Mouse (Mus musculus) adrenal gland, adult 2 months (tissue): ENCODE data around the gene Sox30. TPM values are rescaled to one million over a fixed set of nuclear protein-coding genes. Genes with fewer than 3 reads are reported as not detected.

Experiments used
- DNase-seq: peaks from one replicate; pipeline ENCODE4 v3.0.0; 2021
- long read RNA-seq: library from polyadenylated mRNA; stranded (forward); transcript quantifications from one replicate; pipeline ENCODE4 v2.0.0, GENCODE M21; 2021
- polyA plus RNA-seq: library from polyadenylated mRNA; depleted of rRNA; stranded (reverse); fragments of >200 nt; gene quantifications from 2 replicates; pipeline ENCODE4 v1.2.3, GENCODE M21; 2012; rRNA removed
- total RNA-seq, 2 experiments: library from RNA; stranded (reverse); gene quantifications; 2 replicates each; pipeline ENCODE4 v1.2.3; 2021

Sox30 gene
- under 1 TPM; 0.14 to 0.28 TPM for total RNA-seq
- 0.21 and 0.25 TPM in 2 replicates for polyA plus RNA-seq
- long read RNA-seq, partial matches to known transcripts = 2 of 2 reads
- long read RNA-seq, other reads (novel, unspliced or antisense) = 0 of 2 reads

- peak; percentile 74 for DNase-seq
Measured at GRCm38 (mm10) chr11:45979946-45980892, at the start of gene Sox30. TSS of gene Sox30 (plus strand) at chr11:45980310.

DNA sequence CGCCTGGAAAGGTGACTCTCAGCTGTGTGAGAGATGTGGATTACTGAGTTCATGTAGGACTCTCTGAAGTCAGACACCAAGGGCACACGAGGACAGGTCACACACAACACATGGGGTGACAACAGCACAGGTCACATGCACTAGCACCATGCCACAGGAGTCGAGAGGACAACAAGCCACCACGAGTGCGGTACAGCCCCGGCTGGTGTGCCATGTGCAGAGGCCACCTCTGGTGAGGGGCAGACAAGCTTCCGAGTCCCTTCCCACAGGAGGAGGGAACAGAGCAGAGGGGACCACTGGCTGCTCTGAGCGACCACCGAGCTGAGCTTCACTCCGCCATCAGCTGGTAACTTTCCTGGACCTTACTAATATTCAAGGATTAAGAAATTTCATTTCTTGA lies 47.3 kb upstream of the Sox30 start:
- no peak for DNase-seq

DNA sequence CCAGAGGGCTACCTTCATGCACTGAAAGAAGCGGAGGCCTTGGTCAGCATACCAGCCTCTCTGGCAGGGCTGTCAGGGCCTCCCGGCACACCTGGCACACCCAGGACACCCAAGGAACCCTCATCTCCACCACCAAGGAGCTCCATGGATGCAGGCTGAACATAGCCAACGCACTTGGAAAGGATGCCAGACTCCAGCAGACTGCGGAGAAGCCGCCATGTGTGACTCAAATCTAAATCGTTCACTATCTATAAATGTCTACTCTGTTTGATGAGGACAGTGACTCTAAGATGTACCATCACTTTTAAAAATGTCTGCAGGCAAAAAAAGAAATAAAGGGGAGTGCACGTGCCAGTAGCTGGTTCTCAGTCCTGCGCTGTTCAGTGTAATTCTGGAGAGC lies 42.6 kb upstream of the Sox30 start:
- DNase-seq = no peak

DNA sequence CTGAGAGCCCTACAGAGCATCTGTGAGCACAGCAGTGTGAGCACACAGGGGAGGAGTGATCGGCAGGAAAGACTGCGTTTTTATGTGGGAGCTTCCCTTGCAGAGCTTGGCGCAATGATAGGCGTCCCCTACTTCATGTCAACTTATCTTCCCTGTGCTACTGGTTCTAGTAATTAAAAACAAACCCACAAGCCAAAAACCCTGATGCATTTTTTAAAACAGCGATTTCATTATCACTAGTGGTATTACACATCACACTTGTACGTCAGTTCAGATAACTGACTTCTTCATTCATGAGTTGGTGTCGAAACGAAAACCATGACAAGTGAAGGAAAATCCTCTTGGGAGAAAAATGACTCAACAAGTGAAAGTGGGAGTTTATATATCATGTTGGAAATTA lies 41.2 kb upstream of the Sox30 start:
- DNase-seq = no peak

- DNase-seq = peak; percentile 74
Measured at GRCm38 (mm10) chr11:45942281-45942680, 37.8 kb upstream of the Sox30 start.

DNA sequence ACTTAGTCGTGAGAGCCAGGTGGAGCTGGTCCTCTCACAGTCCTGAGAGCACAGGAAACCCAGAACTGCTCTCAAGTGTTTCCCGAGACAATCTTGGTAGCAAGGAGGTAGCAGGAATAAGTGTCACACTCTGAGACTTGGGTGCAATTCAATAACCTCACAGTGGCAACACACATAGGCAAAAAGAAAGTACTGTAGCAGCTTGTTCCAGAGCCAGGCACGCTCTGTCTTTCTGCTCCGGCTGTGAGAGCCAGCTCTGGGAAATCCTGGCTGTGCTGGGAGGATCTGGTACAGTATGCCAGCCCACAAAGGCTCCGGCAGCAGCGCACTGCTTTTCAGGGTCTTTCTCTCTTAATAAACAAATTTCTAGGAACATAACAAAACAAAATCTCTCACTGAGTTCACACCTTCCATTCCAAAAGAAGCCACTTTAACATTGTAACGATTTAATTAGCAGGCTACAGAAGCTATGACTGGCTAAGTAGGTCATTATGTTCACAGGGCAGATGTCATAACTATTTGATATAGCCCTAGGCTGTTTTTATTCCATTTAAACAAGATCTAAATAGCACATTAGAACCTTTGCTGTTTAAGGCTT lies 36.9 kb upstream of the Sox30 start:
- peak; percentile 59 for DNase-seq

- DNase-seq = peak; percentile 60
Measured at GRCm38 (mm10) chr11:45943891-45944642, 36.0 kb upstream of the Sox30 start.

DNA sequence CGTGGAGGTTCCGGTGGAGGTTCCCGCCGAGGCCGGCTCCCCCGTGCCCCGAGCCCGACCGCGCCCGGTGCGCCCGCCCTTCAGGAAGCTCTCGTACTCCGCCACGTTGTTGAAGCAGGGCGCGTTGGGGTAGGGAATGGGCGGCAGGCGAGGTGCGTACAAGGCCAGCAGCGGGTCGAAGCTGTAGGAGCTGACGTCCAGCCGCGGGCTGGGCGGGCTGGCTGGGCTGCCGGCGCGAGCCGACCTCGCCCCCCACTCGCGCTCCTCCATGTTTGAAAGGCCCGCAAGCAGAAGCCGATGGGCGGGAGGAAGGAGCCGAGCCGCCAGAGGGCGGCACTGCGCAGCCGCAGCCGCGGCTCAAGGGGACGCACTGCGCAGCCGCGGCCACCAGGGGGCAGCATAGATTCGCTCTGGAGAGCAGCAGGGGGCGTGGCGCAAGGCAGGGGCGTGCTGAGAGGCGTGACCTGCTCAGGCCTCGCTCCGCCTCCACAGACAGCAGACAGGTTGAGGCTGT lies 35.4 kb upstream of the Sox30 start, which contains the start of gene Lsm11:
Lsm11 (minus strand) TSS at position 293 of the 514 bp plus-strand sequence.
- DNase-seq = peak; percentile 97

- no peak for DNase-seq
Measured at GRCm38 (mm10) chr11:45946796-45947195, 33.3 kb upstream of the Sox30 start.

DNA sequence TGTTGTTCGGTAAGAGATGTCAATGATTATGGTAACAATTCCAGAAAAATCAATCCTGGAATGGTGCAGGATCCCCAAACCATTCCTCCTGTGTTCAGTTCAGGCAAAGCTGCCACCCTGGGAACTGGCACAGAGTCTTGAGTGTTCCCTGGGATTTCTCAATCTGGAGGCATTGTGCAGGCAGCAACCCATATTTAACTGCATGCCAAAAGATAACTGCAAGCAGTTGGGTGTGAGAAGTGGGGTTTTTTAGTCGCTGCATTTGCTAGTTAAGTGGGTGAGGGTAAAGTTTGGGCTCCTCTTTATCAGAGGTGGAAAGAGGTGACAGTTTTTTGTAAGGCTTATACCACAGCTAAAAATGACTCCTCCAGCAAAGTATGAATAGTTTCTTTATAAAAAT lies 32.6 kb upstream of the Sox30 start:
- DNase-seq = no peak

DNA sequence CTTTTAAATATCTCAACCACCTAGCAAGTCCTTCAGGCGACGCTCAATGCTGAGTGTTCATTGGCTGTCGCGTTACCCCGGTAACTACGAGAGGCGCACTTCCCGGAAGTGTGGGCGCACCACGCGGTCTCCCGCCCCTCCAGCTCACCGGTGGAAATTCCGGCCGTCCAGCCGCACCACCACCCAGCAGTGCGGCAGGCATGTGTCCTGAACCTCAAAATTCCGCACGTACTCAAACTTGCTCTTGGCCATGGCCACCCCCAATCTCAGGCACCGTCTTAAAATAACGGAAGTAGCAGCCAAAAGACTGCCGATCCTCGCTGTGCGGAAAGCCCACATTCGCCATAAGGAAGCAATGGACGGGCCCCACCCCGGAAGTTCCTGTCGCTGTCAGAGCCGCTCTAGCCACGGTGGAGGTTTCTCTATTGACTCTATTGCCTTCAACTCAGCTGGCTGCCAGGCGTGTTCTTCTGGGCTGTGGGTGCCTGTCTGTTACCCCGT lies 24.9 kb upstream of the Sox30 start, which contains the start of gene Thg1l:
Thg1l (minus strand) TSS at position 368 of the 501 bp plus-strand sequence.
- DNase-seq = peak; percentile 94

GRCm38 (mm10) chr11:45959598-45959997 lies 20.5 kb upstream of the Sox30 start:
- DNase-seq = no peak

GRCm38 (mm10) chr11:45960003-45960402 lies 20.1 kb upstream of the Sox30 start:
- DNase-seq = no peak

DNA sequence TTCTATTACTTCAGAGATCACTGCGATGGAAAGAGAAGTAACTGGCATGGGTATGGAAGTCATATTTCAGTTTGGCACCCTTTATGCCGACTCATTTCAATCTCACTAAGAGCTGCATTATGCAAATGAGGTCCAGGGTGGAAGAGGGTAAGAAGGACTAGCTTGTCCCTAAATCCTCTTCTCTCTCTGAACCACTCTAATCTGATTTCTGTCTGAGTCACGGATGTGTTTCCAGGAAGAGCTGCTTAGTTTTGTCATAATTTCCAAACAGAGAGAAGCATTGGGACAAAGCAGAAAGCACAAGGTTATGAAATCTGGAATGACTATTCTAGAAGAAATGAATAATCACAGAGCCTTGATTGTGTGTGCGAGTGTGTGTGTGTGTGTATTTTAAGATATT lies 13.2 kb upstream of the Sox30 start:
- DNase-seq = no peak

GRCm38 (mm10) chr11:45968466-45968865 lies 11.6 kb upstream of the Sox30 start:
- DNase-seq = no peak

GRCm38 (mm10) chr11:45973635-45974034 lies 6.5 kb upstream of the Sox30 start:
- no peak for DNase-seq

DNA sequence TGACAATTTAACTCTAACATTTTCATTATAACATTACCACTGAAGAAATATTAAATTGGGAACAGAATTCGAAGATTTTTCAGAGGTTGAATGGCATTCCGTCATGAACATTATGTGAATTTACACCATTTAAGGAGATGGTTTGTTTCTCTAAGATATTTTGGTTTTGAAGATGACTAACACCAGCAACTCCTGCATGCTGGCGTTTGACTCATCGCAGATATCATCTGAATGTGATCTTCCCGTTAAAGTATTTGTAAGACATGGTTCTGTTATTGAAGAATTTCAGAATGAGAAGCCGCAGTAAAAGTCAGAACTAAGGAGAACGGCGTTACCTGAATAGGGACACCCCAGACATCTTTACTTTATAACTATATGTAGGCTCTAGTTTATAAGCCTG lies 5.6 kb upstream of the Sox30 start:
- DNase-seq = no peak

DNA sequence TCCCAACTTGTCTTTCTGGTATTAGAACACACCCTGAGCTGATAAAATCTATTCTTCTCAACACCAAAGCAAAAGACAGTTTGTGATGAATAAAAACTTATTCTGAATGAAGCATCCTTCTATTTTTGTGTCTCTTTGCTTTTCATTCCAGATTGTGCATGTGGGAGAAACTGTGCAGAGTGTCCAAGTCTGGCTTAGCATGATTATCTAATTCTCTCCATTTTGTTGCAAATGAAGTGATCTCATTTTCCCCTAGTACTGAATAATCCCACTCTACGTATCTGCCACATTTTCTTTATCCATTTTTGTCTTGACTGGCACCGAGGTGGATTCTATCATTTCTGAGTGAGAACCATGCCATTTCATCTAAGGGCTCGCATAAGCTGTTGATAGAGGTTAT lies 4.0 kb upstream of the Sox30 start:
- DNase-seq = no peak

DNA sequence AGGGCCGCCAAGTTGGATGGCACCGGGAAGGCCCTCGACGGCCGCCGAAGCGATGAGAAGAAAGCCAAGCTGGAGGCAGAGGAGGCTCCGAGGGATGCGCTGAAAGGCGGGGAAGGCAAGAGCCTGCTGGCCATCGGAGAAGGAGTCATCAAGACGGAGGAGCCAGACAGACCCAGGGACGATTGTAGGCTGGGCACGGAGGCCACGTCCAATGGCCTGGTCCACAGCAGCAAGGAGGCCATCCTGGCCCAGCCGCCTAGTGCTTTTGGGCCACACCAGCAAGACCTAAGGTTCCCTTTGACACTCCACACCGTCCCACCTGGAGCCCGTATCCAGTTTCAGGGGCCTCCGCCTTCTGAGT lies 763 bp downstream of the Sox30 start:
- no peak for DNase-seq

DNA sequence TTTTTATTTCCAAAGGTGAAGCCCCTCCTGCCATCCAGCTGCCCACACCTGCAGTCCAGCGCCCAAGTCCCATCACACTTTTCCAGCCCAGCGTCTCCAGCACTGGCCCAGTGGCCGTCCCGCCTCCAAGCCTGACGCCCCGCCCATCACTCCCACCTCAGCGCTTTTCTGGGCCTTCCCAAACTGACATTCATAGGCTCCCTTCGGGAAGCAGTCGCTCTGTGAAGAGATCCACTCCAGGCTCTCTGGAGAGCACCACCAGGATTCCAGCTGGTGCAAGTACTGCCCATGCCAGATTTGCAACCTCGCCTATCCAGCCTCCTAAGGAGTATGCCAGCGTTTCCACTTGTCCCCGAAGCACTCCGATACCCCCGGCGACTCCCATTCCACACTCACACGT lies 11.5 kb downstream of the Sox30 start:
- peak; percentile 38 for DNase-seq

- DNase-seq = no peak
Measured at GRCm38 (mm10) chr11:45992087-45992486, 12.0 kb downstream of the Sox30 start.

DNA sequence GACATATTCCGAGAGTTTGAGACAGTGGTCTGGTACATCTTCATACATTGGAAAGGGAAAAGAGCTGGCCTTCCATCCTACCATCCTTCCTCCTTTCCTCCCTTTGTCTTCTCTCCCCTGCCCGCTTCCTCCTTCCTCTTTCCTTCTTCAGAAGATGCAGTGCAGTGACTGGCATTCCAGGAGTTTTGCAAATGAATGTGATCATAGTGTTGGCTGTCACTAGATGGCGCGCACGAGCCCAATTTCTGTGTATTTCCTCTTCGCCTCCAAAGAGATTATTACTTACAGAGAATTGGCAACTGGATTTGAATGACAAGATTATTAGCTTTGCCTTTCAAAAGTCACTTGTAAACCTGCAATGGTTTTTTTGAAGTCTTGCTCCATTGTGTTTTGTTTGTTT lies 36.0 kb downstream of the Sox30 start:
- DNase-seq = peak; percentile 40
